Mouse (Mus musculus) adrenal gland, postnatal 4 days (tissue): ENCODE data around the gene Slc23a2. TPM values are rescaled to one million over a fixed set of nuclear protein-coding genes. Genes with fewer than 3 reads are reported as not detected.

Experiments
- DNase-seq, 2 experiments: peaks; one replicate each; pipeline ENCODE4 v3.0.0; 2021 to 2022; ENCODE audit warnings: low spot score in 2 of 2, mixed read lengths in 2 of 2
- total RNA-seq, 2 experiments: library from RNA; stranded (reverse); gene quantifications; 2 replicates each; pipeline ENCODE4 v1.2.3; 2021

Gene Slc23a2
- total RNA-seq, 2 experiments from 2014 or later: 60.4 to 67.4 TPM

DNA sequence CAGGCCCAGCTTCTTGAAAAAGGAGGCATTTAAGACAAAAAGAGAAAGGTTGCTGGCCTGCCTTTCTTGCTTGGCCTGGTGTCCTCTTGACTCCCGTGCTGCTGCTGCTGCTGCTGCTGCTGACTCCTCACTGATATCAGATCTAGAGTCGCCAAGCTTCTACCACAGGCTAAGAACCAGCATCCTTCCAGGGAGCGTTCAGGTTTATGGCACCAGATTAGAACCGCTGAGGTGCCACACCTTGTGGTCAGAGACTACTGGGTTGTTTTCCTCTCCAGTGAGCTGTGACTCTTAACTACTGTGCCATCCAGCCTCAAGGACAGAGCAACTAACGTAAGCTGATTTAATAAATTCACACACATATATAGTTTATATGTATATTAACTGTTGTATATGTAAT, 93.1 kb downstream of the Slc23a2 start:
- DNase-seq: no peak

DNA sequence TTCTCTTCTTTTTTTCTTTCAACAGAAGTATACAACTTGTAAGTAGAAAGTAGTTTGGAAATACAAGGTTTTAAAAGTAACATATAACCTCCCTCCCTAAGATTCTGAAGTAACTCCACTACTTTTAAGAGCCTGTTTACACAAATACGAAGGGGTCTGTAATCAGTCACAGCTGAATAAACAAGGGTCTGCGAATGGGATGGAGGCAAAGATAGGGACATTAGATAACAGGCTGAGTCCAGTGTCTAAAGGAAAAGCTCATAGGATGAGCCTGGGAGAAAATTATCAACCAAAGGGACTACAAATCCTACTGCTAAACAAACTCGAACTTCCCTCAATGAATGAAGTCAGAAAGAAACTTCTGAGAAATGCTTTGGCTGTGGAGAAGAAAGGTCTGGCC, 95.0 kb downstream of the Slc23a2 start:
- DNase-seq: no peak

DNA sequence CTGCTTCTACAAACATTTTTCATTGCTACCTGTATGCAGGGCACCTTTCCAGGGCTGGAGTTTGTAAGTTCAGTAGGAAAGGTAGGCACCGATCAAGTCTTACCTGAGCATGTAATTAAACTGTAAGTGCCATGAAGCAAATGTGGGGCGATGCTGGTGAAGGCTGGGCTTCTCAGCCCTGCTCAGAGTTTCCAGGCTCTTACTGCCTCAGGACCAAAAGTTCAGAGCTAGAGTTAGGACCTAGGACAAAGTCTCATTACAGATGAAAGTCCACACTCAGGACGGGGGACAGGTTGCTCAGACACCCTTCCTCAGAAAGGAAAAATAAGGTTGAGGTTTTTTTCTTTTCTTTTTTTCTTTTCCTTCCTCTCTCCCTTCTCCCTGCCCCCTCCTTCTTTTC, 95.4 kb downstream of the Slc23a2 start:
- no peak for DNase-seq

DNA sequence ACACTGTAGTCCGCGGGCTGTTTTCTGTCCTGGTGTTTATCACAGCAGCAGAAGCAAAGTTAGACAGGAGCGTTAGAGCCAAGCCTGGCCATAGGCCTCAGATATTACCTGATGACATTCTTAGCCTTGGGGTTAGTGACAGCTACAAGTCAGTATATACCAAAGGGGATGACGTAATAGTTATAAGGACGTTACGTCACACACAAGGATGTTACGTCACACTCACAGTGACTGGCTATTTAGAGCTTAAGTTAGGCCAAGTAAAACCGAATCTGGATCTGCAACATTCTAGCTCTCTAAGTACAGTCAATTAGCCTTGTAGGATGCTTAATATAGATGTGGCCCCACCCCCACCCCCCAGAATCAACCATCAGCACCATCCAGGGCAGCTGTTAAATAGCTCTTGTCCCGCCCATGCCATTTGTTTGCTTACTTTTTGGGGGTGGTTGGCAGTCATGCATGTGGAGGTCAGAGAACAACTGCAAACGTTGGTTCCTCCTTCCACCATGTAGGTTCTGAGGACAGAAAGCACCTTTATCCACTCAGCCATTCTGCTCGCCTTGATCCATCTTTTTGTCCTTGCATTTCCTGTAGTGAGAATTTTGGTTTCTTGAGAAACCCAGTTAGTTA, 96.7 kb downstream of the Slc23a2 start:
- no peak for DNase-seq

DNA sequence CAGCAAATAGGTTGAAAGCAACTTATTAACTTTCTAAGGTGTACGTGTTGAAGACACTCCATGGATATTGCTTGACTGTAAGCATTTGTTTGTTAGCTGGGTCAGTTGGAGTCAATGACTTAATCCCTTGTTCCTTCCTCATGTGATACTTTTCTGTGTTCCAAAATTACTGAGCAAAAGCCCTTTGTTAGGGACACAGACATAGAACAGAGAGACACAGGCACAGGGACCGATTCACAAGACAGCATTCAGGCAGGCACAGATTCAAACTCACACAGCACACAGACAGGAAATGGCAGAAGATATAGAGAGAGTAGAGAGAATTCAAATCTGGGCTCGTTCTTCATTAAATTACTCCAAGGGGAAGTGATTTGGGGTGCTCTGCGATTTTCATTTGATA, 97.5 kb downstream of the Slc23a2 start:
- no peak for DNase-seq

DNA sequence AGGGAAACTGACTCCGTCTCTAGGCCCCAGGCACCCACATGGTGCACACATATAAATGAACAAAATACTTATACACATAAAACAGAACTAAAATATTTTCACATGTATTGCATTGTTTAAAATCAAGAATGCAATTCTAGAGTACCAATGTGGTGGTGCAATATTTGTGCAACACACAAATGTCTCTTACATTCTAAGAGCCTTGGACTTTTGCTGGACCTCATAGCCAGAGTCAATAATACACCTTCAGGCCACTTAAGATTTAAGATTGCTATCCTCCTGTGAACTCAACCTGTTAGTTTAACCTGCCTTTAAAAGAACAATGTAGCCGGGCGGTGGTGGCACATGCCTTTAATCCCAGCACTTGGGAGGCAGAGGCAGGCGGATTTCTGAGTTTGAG, 98.2 kb downstream of the Slc23a2 start:
- DNase-seq: no peak

DNA sequence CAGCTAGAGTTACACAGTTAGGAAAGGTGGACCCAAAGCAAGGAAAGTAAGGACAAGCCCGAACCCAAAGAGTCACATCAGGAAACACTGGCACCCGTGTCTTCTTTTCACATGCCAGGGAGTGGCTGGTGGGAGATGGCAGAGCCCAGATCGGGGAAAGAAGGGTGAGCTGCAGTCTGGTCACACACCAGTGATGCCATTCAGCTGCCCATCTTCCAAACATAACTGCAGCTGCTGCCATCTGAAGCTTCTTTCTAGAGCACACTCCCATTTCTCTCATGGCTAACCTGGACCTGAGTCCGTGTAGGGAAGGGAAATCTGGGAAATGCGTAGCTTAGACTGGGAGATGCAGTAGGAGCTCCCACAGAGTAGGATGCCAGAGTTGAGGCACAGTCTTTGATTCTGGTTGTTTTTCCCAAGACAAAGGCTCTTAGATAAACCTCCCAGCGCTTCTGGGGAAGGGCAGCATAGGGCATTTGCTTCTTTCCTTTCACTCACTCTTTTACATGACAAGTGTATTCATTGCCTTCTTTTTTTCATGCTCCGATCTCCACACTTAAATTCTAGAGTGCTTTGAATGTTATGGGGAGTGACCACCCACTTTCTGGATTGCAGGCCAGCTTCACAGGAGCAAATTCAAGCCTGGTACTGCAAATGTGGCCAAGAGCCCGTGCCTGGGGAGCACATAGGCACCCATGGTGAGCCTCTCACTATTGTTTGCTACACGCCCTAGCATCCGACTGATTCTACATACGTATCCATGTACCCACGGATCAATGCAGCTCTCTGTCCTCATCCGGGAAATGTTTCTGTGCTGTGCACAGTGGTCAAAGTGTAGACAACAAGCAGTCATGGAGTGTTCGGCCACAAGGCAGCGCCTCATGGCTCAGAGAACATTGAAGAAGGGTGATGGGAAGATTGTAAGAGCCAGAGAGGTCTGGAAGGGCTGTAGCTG, 100.3 kb downstream of the Slc23a2 start:
- no peak for DNase-seq

DNA sequence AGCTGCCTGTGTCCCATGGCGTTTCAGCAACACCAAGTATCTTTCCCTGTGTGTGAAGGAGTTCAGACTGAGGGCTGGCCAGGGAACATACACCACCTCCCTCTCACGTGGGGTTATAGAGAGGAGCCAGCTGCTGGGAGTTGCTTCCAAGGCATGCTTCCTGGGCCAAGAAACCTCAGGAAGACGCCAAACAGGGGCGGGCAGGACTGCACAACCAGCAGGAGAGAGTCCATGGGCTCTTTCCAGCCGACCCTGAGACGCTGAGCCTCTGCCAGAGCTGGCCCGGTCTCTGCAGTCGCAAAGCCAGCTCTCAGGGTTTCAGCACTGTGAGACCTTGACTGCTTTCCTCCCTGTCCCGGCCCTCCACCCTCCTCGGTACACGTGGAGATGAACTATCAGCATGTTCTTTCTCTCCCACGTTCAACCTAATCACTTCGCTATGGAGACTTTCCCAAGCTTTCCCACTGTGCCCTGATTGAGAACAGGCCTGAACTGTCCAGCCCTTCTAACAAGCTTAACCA, 101.7 kb downstream of the Slc23a2 start:
- DNase-seq: peak; percentile 27 to 47

DNA sequence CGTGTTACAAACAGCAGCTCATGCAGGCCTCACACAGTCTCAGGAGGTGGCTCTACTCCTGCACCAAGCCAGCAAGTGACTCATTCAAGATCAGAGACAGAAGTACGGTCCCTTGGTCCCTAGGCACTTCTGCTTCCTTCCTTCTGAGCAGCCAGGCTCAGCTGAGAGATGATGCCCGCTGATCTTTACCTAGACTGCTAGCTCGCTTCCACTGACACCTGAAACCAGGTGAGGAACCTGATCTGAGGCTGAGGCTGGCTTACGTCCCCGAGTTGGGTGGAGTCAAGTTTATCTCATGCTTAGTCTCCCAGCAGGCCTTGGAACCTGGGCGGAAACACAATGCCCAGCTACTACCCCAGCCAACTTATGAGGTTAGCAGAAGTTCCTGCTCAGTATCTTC, 105.0 kb downstream of the Slc23a2 start:
- DNase-seq: no peak

DNA sequence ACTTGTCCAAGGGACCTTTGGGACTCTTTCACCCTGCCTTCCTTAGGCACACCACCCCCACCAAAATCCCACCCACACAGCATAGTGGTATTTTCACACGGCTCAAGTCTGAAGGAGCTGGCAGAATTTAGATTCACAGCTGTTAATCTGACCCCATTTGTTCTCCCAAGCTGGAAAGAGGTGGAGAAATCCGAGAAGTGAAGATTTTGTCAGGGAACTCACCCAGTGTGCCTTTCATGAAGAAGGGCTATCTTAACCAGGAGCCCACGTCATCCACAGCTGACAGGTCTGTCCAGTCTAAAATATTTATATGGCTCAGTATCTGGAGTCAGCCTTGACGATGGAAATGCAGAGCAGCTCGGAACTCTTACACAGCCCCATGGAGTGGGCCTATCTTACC, 108.6 kb downstream of the Slc23a2 start:
- DNase-seq: no peak

DNA sequence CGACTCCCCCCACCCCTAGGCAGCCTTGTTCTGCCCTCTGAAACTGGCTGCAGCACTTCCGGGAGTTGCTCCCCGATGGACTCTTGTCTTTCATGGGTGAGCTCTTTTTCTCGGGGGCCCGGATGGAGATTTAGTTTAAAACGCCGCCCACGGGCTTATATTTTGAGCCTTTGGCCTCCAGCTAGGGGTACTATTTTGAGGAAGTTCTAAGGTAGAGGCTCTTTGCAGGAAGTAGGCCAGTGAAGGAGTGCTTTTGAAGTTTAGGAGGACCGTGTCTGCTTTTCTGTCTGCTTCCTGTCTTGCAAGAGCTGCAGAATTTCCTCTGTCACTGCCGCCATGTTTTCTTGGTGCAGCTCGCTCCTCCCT, 109.5 kb downstream of the Slc23a2 start:
- no peak for DNase-seq

DNA sequence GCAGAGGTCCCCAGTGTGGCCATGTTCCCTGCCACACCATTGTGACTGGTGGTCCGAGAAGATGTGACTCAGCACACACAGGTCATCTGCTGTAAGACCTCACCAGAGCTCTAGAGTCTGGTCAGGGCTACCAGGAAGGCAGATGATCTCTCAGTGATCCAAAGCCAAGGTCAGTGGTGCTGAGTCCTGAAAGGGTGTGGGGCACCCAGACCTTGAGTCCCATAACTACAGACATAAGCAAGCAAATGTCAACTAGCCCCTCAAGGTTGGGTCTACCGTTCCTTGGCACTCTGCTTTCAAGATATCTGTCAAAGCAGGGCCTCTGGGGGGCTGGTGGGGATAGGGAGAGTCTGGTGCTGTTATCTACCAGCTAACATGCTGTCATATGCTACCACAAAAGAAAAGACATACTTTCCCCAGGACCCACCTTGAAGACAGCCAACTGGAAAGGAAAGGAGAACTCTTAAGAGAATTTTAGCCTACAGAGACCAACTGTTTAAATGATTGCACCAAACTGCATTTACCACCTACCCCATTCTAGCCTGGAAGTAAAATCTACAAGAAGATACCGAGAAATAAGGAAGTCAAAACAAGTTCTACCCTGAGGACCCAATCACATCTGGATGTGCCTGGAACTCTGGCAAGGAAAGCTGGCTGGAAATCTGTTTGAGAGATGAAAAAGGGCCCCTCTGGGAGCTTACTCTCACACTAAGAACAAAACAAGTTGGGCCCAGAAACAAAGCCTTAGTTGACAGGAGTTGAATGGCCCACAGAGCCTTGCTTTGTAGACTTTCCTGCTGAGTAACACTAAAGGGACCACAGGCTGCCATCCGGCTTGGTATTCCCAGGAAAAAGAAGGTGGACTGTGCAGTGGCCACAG, 110.1 kb downstream of the Slc23a2 start:
- no peak for DNase-seq

DNA sequence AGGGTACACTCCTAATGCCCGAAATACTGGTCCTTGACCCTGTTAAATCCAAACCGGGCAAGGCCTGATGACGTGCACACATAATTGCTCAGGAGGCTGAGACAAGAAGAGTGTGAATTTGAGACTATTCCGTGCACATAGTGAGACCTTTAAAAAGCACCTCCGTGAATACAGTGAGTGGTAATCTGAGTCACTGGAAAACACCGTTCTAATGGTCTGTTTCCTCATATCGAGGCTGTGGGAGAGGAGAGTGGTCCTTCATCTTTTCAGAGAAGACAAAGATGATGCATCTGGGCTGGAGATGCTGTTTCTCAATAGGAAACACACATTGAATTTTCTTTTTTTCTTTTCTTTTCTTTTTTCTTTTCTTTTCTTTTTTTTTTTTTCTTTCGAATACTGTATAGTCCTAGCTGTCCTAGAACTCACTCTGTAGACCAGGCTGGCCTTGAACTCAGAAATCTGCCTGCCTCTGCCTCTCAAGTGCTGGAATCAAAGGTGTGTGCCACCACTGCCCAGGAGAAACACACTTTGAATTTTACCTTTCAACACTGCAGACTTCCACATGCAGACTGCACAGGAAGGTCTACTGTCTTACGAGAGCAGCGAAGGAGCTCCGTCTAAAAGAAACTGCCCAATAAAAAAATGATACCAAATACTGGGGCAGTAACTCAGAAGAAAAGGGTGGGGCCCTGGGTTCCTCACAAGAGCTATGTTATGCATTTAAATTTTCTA, 113.4 kb downstream of the Slc23a2 start:
- no peak for DNase-seq

DNA sequence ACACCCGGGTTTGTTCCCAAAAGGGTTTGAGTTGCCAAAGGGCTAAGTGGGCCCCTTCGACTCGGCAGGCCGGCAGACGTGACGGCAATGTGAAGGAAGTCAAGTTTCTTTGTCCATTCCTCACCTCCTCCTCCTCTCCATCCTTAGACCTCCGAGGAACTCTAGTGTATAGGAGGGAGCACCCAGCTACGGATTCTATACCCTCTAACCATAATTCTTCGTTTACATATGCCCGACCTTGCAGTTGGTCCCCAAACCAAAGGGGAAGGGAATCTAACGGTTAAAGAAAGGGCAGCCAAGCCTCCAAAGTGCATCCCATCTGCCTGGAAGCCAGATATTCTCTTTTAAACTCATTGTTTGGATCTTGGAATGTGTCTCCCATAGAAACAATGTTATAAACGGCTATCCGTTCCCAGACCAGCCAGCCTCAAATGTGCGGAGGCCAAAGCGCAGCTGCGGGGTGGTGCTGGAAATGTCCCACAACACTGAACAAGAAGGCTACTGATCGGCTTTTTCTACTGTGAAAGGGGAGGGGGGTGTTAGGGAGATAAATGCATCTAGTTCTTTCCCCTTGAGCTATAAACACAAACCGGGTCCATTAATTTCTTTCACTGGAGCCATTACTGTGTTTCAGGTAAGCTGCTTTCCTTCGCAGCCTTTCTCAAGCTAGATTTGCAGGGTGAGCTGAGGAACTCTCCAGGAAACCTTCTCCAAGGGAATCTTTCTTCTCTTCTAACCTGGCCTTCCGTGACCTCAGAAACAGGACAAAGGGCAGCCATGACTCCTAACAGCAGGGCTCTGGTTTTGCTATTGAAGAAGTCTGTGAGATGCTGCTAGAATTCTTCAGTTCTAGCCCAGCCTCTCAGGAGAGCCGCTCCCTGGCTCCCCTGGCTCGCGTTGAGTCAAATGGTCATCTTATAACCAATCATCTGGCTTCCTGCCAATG, 114.2 kb downstream of the Slc23a2 start:
- DNase-seq: no peak

DNA sequence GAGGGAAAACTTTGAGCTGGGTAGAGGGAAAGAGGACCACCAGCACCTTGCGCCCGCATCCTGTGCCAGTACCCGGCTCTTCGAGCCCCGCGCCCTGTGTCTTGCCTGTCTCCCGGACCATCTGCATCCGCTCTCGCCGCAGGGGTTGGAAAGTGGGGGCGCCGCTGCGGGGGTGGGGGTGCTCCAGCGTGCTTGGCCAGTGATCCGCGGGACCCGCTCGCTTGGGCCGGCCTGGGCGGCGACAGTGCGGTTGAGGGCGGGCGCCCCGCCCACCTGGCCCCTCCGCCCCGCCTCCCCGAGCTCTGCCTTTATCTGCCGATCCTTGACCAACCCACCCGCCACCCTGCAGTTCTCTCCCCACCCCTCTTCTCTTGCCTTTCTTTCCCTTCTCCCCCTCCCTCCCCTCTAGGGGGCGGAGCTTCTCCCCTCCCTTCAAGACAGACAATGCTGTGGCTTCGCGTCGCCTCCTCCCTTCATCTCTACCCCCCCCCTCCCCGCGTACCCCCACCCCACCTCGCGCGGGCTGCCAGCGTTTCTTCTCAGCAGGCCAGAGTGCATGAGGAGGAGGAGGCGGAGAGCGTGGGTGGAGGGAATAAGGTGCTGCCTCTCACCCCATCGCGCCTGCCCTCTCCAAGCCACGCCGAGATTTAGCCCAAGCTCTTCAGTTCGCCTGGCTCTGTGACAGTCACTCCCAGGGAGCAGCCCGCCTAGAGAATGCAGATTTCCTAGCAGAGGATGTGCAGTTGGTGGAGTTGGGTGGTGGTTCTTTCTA, 115.1 kb downstream of the Slc23a2 start, which contains the start of gene Rassf2:
Gene Rassf2, minus strand, starts transcription at position 613 of the 772 bp plus-strand sequence.
- peak; percentile 26 to 39 for DNase-seq

DNA sequence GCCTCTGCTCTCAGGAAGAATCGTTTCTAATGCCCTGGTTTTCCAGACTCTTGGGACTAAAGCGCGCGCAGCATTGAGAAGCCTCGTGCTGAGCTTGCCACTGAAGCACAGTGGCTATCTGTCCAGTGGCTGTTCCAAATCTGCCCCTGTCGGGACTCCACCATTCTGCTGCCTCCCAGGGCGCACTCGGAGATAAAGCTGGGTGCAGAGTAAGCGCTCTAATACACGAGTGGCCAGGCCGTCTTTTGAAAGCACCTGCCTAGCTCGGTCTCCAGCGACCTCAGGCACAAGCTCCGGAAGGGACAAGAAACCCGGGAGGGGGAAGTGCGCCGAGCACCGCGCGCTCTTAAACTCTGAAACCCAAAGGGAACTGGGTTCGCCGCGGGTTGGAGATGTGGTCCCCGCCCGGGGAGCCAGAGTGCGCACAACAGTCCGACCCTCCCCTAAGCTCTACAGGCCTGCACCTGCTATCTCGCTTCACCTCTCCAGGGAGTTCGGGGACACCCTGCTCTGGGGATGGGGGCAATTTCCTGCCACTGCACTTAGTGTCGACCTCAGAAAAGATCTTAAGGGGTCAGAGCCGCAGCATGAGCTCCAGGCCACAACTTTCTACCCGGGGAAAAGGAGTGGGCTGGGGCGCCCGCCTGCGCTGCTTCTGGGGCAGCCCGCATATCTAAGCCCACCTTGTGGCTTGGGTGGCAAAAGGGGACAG, 115.9 kb downstream of the Slc23a2 start:
- no peak for DNase-seq

DNA sequence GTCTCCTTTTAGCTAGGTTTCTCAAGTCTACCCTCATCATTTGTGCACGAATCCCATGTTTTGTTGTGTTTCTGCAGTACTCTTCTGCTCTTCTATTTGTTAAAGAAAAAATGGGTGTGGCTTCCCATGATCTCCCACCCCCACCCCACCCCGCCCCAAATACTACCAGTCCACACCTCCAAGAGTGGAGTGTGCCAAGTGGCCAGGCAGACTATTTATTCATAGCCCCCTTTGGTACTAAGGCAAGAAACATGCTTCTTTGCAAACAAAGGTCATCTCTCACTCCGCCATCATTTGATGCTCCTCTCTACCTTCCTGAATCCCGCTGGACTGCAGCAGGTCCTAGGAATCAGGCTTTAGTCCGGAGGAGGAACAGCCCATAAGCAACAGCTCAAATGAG, 116.8 kb downstream of the Slc23a2 start:
- DNase-seq: no peak

DNA sequence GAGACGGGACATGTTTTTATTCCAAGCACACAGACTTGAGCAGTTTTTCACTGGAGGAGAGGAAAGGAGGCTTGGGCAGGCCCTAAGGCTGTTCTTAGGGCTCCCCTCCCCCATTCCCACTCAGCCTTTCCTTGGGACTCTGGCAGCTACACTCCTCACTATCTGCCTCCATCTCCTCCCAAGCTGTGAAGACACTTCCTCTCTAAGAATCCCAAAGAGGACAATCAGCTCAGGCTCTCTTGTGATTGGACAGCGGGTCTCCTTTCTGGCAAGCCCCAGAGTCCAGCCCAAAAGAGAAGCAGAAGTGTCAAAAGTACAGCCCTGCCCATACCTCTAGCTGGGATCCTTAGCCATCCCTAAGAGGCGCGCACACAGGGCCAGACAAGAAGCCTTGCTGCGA, 117.5 kb downstream of the Slc23a2 start:
- no peak for DNase-seq
